Mouse (Mus musculus): Measurements from ENCODE around the gene Sh3rf1. TPM values are rescaled to one million over a fixed set of nuclear protein-coding genes. Genes with fewer than 3 reads are reported as not detected.
"Not testable (repeated sequence)": the region's sequence is repeated elsewhere in the genome, so short reads cannot be mapped to it uniquely, and the experiment has no call there.

Sh3rf1 gene
- polyA plus RNA-seq, 1 experiment from 2014 or later: 8.6 TPM

- Histone ChIP-seq H3K4me3 (ENCODE audit: low read depth, low read length) (no peak overlapping the region), H3K4me1 (ENCODE audit: control insufficient read depth, insufficient read depth, low read length) (no peaks in the 10 kb centered on the region), H3K4me2 (ENCODE audit: low read depth, severe bottlenecking) (no peak overlapping the region), H3K27ac (replicated peaks; ENCODE audit: low read depth, low read length) (no peak overlapping the region), H3K9me3 (ENCODE audit: control insufficient read depth, low read length) (no peaks in the 10 kb centered on the region), H3K9ac (ENCODE audit: low read length) (no peak overlapping the region), H3K36me3 (ENCODE audit: control insufficient read depth, insufficient read depth, low read length) (no peaks in the 10 kb centered on the region), H3K27me3 (ENCODE audit: control insufficient read depth, insufficient read depth, low read length) (no peaks in the 10 kb centered on the region)
- WGBS: 95% methylated on average over 7 of the region's 7 CpGs
- no peak for ATAC-seq (ENCODE audit: insufficient number of reproducible peaks, low FRiP score, low TSS enrichment, low read depth)
- DNase-seq (ENCODE audit: low spot score): no peak
Measured at GRCm38 (mm10) chr8:61397755-61398154, 174.1 kb downstream of the Sh3rf1 start.

GRCm38 (mm10) chr8:61402861-61403260 lies 179.2 kb downstream of the Sh3rf1 start:
- Histone ChIP-seq H3K27ac (replicated peaks; ENCODE audit: low read depth, low read length) (no peak overlapping the region), H3K4me3 (ENCODE audit: low read depth, low read length) (no peak overlapping the region), H3K9me3 (ENCODE audit: control insufficient read depth, low read length) (no peaks in the 10 kb centered on the region), H3K4me2 (ENCODE audit: low read depth, severe bottlenecking) (no peak overlapping the region), H3K27me3 (ENCODE audit: control insufficient read depth, insufficient read depth, low read length) (no peaks in the 10 kb centered on the region), H3K9ac (ENCODE audit: low read length) (no peak overlapping the region), H3K36me3 (ENCODE audit: control insufficient read depth, insufficient read depth, low read length) (no peaks in the 10 kb centered on the region), H3K4me1 (ENCODE audit: control insufficient read depth, insufficient read depth, low read length) (no peaks in the 10 kb centered on the region)
- WGBS: 93% methylated on average over 7 of the region's 7 CpGs
- no peak for ATAC-seq (ENCODE audit: insufficient number of reproducible peaks, low FRiP score, low TSS enrichment, low read depth)
- DNase-seq (ENCODE audit: low spot score): no peak

- H3K27ac ChIP-seq (replicated peaks; ENCODE audit: low read depth, low read length): no peak overlapping the region
- no peaks in the 10 kb centered on the region for H3K4me1 ChIP-seq (ENCODE audit: control insufficient read depth, insufficient read depth, low read length)
- no peak for DNase-seq (ENCODE audit: low spot score)
- no peak overlapping the region for H3K9ac ChIP-seq (ENCODE audit: low read length)
- H3K4me3 ChIP-seq (ENCODE audit: low read depth, low read length): no peak overlapping the region
- H3K27me3 ChIP-seq (ENCODE audit: control insufficient read depth, insufficient read depth, low read length): no peaks in the 10 kb centered on the region
- no peak overlapping the region for H3K4me2 ChIP-seq (ENCODE audit: low read depth, severe bottlenecking)
- ATAC-seq (ENCODE audit: insufficient number of reproducible peaks, low FRiP score, low TSS enrichment, low read depth): no peak
- 48% methylated on average over 6 of the region's 6 CpGs for WGBS
- no peaks in the 10 kb centered on the region for H3K36me3 ChIP-seq (ENCODE audit: control insufficient read depth, insufficient read depth, low read length)
- no peaks in the 10 kb centered on the region for H3K9me3 ChIP-seq (ENCODE audit: control insufficient read depth, low read length)
Measured at GRCm38 (mm10) chr8:61403266-61404177, 179.8 kb downstream of the Sh3rf1 start.

- Histone ChIP-seq H3K36me3 (ENCODE audit: control insufficient read depth, insufficient read depth, low read length) (no peaks in the 10 kb centered on the region), H3K27me3 (ENCODE audit: control insufficient read depth, insufficient read depth, low read length) (no peaks in the 10 kb centered on the region), H3K4me2 (ENCODE audit: low read depth, severe bottlenecking) (no peak overlapping the region), H3K4me3 (ENCODE audit: low read depth, low read length) (no peak overlapping the region), H3K9me3 (ENCODE audit: control insufficient read depth, low read length) (no peaks in the 10 kb centered on the region), H3K4me1 (ENCODE audit: control insufficient read depth, insufficient read depth, low read length) (no peaks in the 10 kb centered on the region), H3K27ac (replicated peaks; ENCODE audit: low read depth, low read length) (no peak overlapping the region), H3K9ac (ENCODE audit: low read length) (no peak overlapping the region)
- WGBS: 57% methylated on average over 3 of the region's 3 CpGs
- DNase-seq (ENCODE audit: low spot score): no peak
- ATAC-seq (ENCODE audit: insufficient number of reproducible peaks, low FRiP score, low TSS enrichment, low read depth): no peak
Measured at GRCm38 (mm10) chr8:61404178-61404560, 180.5 kb downstream of the Sh3rf1 start.

- H3K27me3 ChIP-seq (ENCODE audit: control insufficient read depth, insufficient read depth, low read length): no peaks in the 10 kb centered on the region
- ATAC-seq (ENCODE audit: insufficient number of reproducible peaks, low FRiP score, low TSS enrichment, low read depth) (no peak), DNase-seq (ENCODE audit: low spot score) (no peak)
- H3K9me3 ChIP-seq (ENCODE audit: control insufficient read depth, low read length): no peaks in the 10 kb centered on the region
- H3K36me3 ChIP-seq (ENCODE audit: control insufficient read depth, insufficient read depth, low read length): no peaks in the 10 kb centered on the region
- no peak overlapping the region for H3K4me3 ChIP-seq (ENCODE audit: low read depth, low read length)
- H3K4me2 ChIP-seq (ENCODE audit: low read depth, severe bottlenecking): no peak overlapping the region
- H3K4me1 ChIP-seq (ENCODE audit: control insufficient read depth, insufficient read depth, low read length): no peaks in the 10 kb centered on the region
- no peak overlapping the region for H3K9ac ChIP-seq (ENCODE audit: low read length)
- no peak overlapping the region for H3K27ac ChIP-seq (replicated peaks; ENCODE audit: low read depth, low read length)
- 88% methylated on average over 4 of the region's 4 CpGs for WGBS
Measured at GRCm38 (mm10) chr8:61409081-61409480, 185.4 kb downstream of the Sh3rf1 start.

- not testable (repeated sequence) for DNase-seq (ENCODE audit: low spot score); ATAC-seq (ENCODE audit: insufficient number of reproducible peaks, low FRiP score, low TSS enrichment, low read depth); H3K9ac ChIP-seq (ENCODE audit: low read length); H3K4me2 ChIP-seq (ENCODE audit: low read depth, severe bottlenecking); H3K9me3 ChIP-seq (ENCODE audit: control insufficient read depth, low read length); H3K27me3 ChIP-seq (ENCODE audit: control insufficient read depth, insufficient read depth, low read length); H3K4me3 ChIP-seq (ENCODE audit: low read depth, low read length); H3K27ac ChIP-seq (replicated peaks; ENCODE audit: low read depth, low read length); H3K4me1 ChIP-seq (ENCODE audit: control insufficient read depth, insufficient read depth, low read length); H3K36me3 ChIP-seq (ENCODE audit: control insufficient read depth, insufficient read depth, low read length)
- 93% methylated on average over 4 of the region's 5 CpGs for WGBS
Measured at GRCm38 (mm10) chr8:61409712-61410111, 186.0 kb downstream of the Sh3rf1 start.

GRCm38 (mm10) chr8:61419521-61419920 lies 195.8 kb downstream of the Sh3rf1 start:
- Histone ChIP-seq H3K27ac (replicated peaks; ENCODE audit: low read depth, low read length) (no peak overlapping the region), H3K27me3 (ENCODE audit: control insufficient read depth, insufficient read depth, low read length) (no peaks in the 10 kb centered on the region), H3K4me2 (ENCODE audit: low read depth, severe bottlenecking) (no peak overlapping the region), H3K9ac (ENCODE audit: low read length) (no peak overlapping the region), H3K4me1 (ENCODE audit: control insufficient read depth, insufficient read depth, low read length) (no peaks in the 10 kb centered on the region), H3K9me3 (ENCODE audit: control insufficient read depth, low read length) (no peaks in the 10 kb centered on the region), H3K4me3 (ENCODE audit: low read depth, low read length) (no peak overlapping the region), H3K36me3 (ENCODE audit: control insufficient read depth, insufficient read depth, low read length) (no peaks in the 10 kb centered on the region)
- ATAC-seq (ENCODE audit: insufficient number of reproducible peaks, low FRiP score, low TSS enrichment, low read depth): no peak
- 86% methylated on average over 3 of the region's 3 CpGs for WGBS
- DNase-seq (ENCODE audit: low spot score): no peak

- Histone ChIP-seq H3K4me3 (ENCODE audit: low read depth, low read length) (no peak overlapping the region), H3K36me3 (ENCODE audit: control insufficient read depth, insufficient read depth, low read length) (no peaks in the 10 kb centered on the region), H3K9ac (ENCODE audit: low read length) (no peak overlapping the region), H3K27ac (replicated peaks; ENCODE audit: low read depth, low read length) (no peak overlapping the region), H3K4me1 (ENCODE audit: control insufficient read depth, insufficient read depth, low read length) (no peaks in the 10 kb centered on the region), H3K4me2 (ENCODE audit: low read depth, severe bottlenecking) (no peak overlapping the region), H3K27me3 (ENCODE audit: control insufficient read depth, insufficient read depth, low read length) (no peaks in the 10 kb centered on the region), H3K9me3 (ENCODE audit: control insufficient read depth, low read length) (no peaks in the 10 kb centered on the region)
- no peak for ATAC-seq (ENCODE audit: insufficient number of reproducible peaks, low FRiP score, low TSS enrichment, low read depth)
- 20% methylated on average over 6 of the region's 6 CpGs for WGBS
- no peak for DNase-seq (ENCODE audit: low spot score)
Measured at GRCm38 (mm10) chr8:61420166-61420565, 196.5 kb downstream of the Sh3rf1 start.

All from limb, embryonic 11.5 days (tissue).